Mouse (Mus musculus): ENCODE results near the gene Gm3526.
"Not testable (repeated sequence)": the region's sequence is repeated elsewhere in the genome, so short reads cannot be mapped to it uniquely, and the experiment has no call there.

The Gm3526 gene

DNA sequence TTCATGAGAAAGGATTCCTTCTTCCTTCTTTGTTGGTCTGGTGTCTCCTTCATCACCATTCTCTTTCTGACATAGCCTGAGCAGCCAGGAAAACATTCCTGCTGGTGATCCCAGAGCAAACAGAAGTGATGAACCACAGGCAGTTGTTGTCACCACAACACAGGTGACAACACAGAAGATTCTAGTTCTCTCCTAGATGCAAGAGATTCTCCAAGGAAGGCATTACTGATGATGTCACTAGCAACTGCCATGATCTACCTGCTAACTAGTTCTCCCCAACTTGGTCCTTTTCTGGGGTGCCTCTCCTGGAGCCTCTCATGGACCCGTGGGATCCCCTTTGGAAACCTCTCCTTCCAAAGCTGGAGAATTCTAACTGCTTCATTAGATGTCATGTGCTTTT, at the start of gene Gm3526:
Gene Gm3526 (minus strand): TSS at position 101 of the 400 bp plus-strand sequence.
- DNase-seq = not testable (repeated sequence)

Measured in kidney, adult 8-10 months (tissue).